Mouse (Mus musculus) embryo, embryonic 11.5 days (tissue): ENCODE results near the gene Wnt1.
A peak's percentile ranks its signal among the peaks of the same experiment; 100 is the strongest.
"Not testable (repeated sequence)": the region's sequence is repeated elsewhere in the genome, so short reads cannot be mapped to it uniquely, and the experiment has no call there.

Experiments used
- DNase-seq: peaks from one replicate; pipeline ENCODE4 v3.0.0-alpha.2; 2012; ENCODE audit warnings: low read depth, low spot score

The Wnt1 gene

DNA sequence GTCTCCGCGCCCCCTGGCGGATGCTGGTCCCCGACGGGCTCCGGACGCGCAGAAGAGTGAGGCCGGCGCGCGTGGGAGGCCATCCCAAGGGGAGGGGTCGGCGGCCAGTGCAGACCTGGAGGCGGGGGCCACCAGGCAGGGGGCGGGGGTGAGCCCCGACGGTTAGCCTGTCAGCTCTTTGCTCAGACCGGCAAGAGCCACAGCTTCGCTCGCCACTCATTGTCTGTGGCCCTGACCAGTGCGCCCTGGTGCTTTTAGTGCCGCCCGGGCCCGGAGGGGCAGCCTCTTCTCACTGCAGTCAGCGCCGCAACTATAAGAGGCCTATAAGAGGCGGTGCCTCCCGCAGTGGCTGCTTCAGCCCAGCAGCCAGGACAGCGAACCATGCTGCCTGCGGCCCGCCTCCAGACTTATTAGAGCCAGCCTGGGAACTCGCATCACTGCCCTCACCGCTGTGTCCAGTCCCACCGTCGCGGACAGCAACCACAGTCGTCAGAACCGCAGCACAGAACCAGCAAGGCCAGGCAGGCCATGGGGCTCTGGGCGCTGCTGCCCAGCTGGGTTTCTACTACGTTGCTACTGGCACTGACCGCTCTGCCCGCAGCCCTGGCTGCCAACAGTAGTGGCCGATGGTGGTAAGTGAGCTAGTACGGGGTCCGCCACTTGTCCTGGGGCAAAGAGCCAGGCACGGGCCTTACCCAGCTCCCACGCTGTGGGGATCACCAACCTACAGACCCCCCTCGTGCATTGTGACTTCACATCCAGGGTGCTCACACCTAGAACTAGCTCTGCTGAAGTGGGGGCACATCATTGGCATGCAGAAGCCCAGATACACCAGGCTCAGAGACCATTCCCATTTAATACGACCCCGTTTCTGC lies at the start of gene Wnt1:
Wnt1 (plus strand) TSS at position 197 of the 875 bp plus-strand sequence.
- DNase-seq = no peak

DNA sequence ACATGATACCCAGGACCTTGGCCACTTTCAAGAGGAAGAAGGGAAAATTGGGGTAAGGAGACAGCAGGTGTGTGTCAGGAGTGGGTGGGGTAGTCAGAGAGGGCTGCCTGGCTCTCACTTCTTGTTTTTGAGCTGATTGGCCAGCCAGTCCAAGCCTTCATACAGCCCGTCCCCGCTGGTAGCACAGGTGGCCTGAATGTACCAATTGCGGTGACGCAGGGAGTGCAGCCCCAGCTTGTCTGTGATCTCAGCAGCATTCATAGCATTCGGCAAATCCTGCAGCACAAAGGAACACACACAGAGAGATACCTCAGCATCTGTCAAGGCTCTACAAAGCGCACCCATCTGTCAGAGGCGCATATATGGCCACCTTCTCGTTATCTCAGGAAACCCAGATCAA lies 49.4 kb upstream of the Wnt1 start:
- DNase-seq = no peak

- no peak for DNase-seq
Observed at GRCm38 (mm10) chr15:98742766-98743428, 46.8 kb upstream of the Wnt1 start.

- DNase-seq = not testable (repeated sequence)
Observed at GRCm38 (mm10) chr15:98743863-98744262, 45.8 kb upstream of the Wnt1 start.

- no peak for DNase-seq
Observed at GRCm38 (mm10) chr15:98746344-98746965, 43.2 kb upstream of the Wnt1 start.

- no peak for DNase-seq
Observed at GRCm38 (mm10) chr15:98747296-98747695, 42.4 kb upstream of the Wnt1 start.

GRCm38 (mm10) chr15:98749093-98749492 lies 40.6 kb upstream of the Wnt1 start:
- no peak for DNase-seq

DNA sequence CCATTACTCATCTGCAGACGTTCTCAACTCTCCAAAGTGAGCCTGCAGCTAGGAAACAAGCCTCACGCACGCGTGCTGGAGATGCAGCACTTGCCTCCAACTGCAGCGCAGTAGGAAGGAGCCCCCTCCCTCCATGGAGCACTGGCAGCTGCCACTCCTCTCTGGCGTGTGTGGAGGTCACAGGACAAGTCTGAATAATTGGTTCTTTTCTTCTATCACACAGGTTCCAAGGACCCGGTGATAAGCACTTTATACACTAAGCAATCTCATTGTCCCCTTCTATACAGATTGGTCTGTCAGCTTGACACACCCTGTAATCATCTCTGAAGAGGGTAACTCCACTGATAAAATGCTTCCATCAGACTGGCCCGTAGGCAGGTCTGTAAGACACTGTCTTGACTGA lies 36.6 kb upstream of the Wnt1 start:
- DNase-seq = no peak

GRCm38 (mm10) chr15:98754125-98754524 lies 35.5 kb upstream of the Wnt1 start:
- no peak for DNase-seq

DNA sequence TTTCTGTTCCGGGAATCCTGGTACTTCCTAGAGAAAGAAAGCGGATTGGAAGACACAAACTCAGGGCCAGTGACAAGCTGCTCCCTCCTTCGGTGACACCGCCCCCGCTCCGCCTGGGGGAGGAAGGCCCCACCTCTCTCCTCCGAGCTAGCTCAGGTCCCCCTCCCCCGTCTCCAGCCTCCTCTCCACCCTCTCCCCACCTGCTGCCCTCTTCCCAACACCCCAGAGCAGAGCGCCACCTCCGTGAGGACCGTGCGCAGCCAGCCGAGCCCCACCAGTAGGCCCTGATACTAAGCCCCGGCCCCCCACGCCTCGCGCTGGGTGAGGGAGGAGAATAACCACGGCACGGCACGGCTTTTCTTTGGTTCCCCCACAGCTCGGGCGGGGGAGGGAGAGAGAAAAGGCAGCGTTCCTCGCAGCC lies 27.4 kb upstream of the Wnt1 start:
- DNase-seq = peak; percentile 58

DNA sequence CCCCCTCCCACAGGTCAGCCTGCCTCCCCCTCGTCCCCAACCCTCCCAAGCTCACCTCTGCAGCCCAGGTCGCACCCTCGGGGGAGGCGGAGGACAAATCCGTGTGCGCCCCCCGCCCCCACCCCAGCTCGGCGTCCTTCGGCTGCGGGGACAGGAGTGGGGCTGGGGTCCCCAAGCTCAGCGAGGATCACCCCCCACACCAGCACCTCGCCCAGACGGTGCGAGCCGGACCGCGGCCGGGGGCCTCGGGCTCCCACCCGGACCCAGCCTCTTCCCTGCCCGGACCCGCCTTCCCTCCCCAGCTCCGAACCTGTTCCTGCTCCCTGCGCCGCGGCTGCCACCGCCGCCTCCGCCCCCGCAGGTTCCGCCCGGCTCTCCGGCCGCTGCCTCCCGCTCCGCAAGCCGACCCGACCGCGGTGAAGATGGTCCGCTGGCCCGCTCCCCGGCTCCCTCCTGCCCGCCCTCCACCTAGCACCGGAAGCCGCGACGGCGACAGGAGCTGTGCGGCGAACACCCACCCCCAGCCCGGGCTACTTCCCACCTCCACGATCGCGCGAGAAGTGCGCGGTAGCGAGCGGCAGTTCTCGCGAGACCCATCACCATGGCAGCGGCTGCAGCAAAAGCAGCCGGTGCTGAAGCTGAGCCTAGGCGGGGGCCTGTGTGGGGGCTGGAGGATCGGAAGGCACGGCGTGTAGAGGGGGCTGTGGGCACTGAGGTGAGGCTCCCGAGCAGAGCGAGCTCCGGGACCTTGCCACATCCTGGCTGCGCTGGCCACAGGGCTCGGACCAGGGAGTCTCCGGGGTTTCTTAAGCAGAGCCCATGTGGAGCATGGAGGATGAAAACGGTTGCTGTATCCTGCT lies 26.8 kb upstream of the Wnt1 start, which contains the start of gene Arf3:
Arf3 (minus strand) TSS at position 545 of the 860 bp plus-strand sequence.
- peak; percentile 94 for DNase-seq

GRCm38 (mm10) chr15:98765929-98766328 lies 23.7 kb upstream of the Wnt1 start:
- DNase-seq = no peak

DNA sequence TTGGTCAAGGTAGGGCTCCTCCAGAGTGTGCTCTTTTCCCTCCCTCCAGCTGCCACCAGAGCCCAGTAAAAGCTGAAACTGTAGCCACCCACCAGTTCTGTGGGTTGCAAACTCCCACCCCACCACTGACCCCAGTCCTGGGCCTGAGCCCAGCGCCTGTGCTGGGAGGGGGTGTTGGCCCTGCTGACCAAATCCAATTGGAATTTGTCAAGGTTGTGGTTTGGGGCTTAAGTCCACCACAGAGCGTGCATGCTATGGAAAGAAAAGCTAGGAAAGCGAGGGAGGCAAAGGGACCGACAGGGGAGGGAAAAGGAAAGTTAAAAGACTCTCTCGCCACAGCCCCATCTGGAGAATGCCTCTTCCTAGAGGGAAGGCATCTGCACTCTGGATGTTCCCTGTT lies 21.4 kb upstream of the Wnt1 start:
- no peak for DNase-seq

DNA sequence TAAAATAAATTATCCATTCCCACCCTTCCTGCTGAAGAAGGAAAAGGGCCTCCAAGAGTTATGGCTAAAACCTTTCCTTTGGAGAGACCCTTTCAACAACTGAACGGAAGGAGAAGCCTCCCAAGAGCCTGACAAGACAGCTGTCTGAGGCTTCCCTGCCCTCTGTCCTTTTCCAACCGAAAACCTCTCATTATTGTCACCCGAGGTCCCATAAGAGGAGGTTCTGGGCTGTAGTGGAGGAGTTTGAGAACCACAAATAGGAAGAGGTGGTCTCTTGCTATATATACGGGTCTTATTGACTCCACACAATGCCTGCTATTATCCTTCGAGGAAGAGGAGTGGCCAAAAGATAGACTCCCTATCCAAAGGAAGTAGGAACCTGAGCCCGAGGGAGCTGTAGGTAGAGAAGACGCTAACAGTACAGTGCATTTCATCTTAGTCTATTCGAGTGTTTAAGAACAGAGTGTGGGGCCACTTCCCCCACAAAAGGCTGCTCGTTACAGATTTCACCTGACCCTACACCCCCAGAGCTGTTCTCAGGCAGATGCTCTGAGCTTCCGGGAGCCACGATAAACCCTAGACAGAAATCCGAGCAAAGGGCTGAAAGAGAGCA lies 17.7 kb upstream of the Wnt1 start:
- no peak for DNase-seq

DNA sequence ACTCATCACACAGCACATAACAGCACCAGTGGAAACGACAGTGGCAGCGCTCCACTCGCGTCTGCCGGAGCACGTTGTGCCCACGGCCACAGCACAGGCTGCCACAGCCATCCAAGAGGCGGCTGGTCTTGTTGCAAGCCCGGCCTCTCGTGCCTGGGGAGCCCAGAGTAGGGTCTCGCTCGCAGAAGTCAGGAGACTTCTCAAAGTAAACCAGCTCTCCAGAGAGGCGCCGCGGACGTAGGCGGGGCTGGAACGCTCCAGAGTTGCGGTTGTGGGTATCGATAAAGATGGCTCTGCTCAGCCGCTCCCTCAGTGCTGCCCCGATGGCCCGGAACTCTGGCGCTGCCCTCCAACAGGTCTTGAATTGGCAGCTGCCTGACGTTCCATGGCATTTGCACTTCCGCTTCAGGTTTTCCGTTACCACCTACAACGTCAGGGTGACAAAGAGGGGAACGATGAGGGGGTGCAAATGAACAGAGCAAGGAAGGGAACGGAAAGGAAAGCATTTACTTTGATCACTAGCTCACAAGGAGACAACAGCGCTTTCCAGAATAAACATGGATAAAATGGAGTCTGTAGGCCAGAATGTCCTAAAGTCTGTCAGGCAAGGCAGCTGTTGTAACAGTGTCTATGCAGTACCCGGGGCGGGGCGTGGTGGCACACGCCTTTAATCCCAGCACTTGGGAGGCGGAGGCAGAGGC lies 17.0 kb upstream of the Wnt1 start:
- DNase-seq = no peak

- no peak for DNase-seq
Observed at GRCm38 (mm10) chr15:98774096-98774495, 15.6 kb upstream of the Wnt1 start.

DNA sequence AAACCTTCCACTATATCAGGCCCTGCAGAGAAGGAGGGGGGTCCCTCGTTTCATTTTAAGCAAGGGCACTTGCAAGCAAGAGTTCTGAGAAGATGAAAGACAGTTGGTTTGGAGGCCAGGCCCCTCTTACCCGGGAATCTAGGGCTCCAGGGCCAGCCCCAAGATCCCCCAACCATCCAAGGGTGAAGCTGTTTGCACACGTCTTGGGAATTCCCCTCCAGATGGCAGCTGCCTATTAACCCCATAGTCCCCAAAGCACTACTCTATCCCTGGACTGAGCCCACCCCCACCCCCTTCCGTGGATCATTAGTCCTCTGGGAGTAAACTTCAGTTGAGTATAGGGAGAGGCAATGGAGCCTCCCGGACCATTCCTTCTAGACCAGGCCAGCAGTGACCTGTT lies 14.1 kb upstream of the Wnt1 start:
- no peak for DNase-seq

GRCm38 (mm10) chr15:98776280-98777004 lies 13.2 kb upstream of the Wnt1 start:
- DNase-seq = no peak

DNA sequence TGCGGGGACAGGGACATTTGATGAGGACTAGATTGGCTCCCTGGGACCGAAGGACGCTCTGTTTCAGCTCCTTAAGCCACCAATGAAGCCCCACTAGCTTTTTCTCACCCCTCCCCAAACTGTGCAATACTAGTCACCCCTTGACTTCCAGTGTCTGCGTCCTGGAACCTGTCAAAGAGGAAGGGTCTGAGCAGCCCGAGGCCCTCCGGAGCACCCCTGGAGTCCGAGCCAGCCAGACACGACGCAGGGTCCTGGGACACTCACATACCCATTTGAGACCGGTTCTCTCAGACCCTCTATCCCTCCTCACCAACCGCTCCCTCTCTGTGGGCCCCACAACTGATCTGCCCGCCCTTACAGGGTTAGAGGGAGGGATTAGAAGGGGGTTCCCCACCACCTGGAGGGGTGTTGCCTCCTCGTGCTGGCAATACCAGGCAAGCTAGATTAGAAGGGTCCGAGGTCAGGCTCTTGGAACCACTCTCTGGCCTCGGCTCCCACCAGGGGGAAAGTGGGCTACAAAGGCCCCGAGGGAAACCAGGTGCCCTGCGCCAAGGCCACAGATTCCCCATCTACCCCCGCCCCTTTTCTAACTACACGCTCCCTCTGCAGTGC lies 12.5 kb upstream of the Wnt1 start:
- DNase-seq = no peak
